Mouse (Mus musculus) MEL (cell line): ENCODE data around the gene Polr2l. TPM values are rescaled to one million over a fixed set of nuclear protein-coding genes. Genes with fewer than 3 reads are reported as not detected.

Experiments
- DNase-seq: peaks from one replicate; pipeline ENCODE4 v3.0.0; 2011; ENCODE audit warnings: low read depth, low spot score
- H3K27ac ChIP-seq: 2 replicates; pipeline ENCODE4 v1.5.1; 2012; ENCODE audit warnings: low read depth, mild to moderate bottlenecking, control low read depth, low read length, moderate library complexity; ENCODE audit not compliant: control insufficient read depth
- H3K27me3 ChIP-seq, 2 experiments: fragments of 150-350 bp in 1 of 2; sonication (generic) in 1 of 2; 2 replicates each; pipeline ENCODE4 v1.6.1; 2012; ENCODE audit warnings: low read length in 2 of 2, mild to moderate bottlenecking in 2 of 2, improper control_type of control experiment in 1 of 2, moderate library complexity in 1 of 2; ENCODE audit not compliant: insufficient read depth in 2 of 2, control insufficient read depth in 1 of 2
- H3K36me3 ChIP-seq, 2 experiments: 2 replicates each; pipeline ENCODE4 v1.6.1; 2012 to 2014; ENCODE audit warnings: low read length in 2 of 2, improper control_type of control experiment in 1 of 2, inconsistent platforms in 1 of 2, mild to moderate bottlenecking in 1 of 2; ENCODE audit not compliant: insufficient read depth in 2 of 2, control insufficient read depth in 1 of 2
- H3K4me1 ChIP-seq, 2 experiments: fragments of 150-350 bp in 1 of 2; sonication (generic) in 1 of 2; 2 replicates each; pipeline ENCODE4 v1.6.1; 2012; ENCODE audit warnings: low read length in 2 of 2, improper control_type of control experiment in 1 of 2, mild to moderate bottlenecking in 1 of 2; ENCODE audit not compliant: insufficient read depth in 2 of 2, control insufficient read depth in 1 of 2
- H3K4me3 ChIP-seq, 2 experiments: fragments of 150-350 bp in 1 of 2; sonication (generic) in 1 of 2; 2 replicates each; pipeline ENCODE4 v1.5.1; 2012; ENCODE audit warnings: low read depth in 2 of 2, low read length in 2 of 2, mild to moderate bottlenecking in 2 of 2, moderate library complexity in 2 of 2, control low read depth in 1 of 2, improper control_type of control experiment in 1 of 2; ENCODE audit not compliant: control insufficient read depth in 1 of 2, insufficient read depth in 1 of 2
- H3K79me2 ChIP-seq: 2 replicates; pipeline ENCODE4 v1.6.1; 2012; ENCODE audit warnings: mild to moderate bottlenecking, low read length, moderate library complexity; ENCODE audit not compliant: control insufficient read depth, poor library complexity, insufficient read depth
- H3K9ac ChIP-seq: 2 replicates; pipeline ENCODE4 v1.6.1; 2012; ENCODE audit warnings: low read depth, mild to moderate bottlenecking, control low read depth, low read length, moderate library complexity; ENCODE audit not compliant: control insufficient read depth, poor library complexity, severe bottlenecking
- H3K9me3 ChIP-seq: fragments of 150-350 bp; sonication (generic); replicated peaks from 2 replicates; pipeline ENCODE4 v1.6.1; 2012; ENCODE audit warnings: mild to moderate bottlenecking, low read length, improper control_type of control experiment, moderate library complexity; ENCODE audit not compliant: insufficient read depth
- CHD2 ChIP-seq: IDR thresholded peaks from 2 replicates; pipeline ENCODE4 v1.6.1; 2011; ENCODE audit warnings: low read length, improper control_type of control experiment
- CTCF ChIP-seq, 3 experiments: IDR thresholded peaks in 2 of 3; conservative IDR thresholded peaks in 1 of 3; 2 replicates each; pipeline ENCODE4 v1.5.1; 2011 to 2012; ENCODE audit warnings: low read length in 3 of 3, low read depth in 2 of 3, mild to moderate bottlenecking in 2 of 3, improper control_type of control experiment in 1 of 3, inconsistent platforms in 1 of 3, mixed read lengths in 1 of 3, moderate library complexity in 1 of 3; ENCODE audit not compliant: control insufficient read depth in 1 of 3, insufficient read depth in 1 of 3, poor library complexity in 1 of 3, severe bottlenecking in 1 of 3
- ETS1 ChIP-seq: IDR thresholded peaks from 2 replicates; pipeline ENCODE4 v1.6.1; 2012; ENCODE audit warnings: low read depth, mild to moderate bottlenecking, inconsistent platforms, low read length, improper control_type of control experiment, moderate library complexity
- MAX ChIP-seq: IDR thresholded peaks from 2 replicates; pipeline ENCODE4 v1.6.1; 2011; ENCODE audit warnings: low read length, improper control_type of control experiment
- MEF2A ChIP-seq: IDR thresholded peaks from 2 replicates; pipeline ENCODE4 v1.6.1; 2014; ENCODE audit warnings: low read depth, mild to moderate bottlenecking, inconsistent platforms, low read length, improper control_type of control experiment; ENCODE audit not compliant: poor library complexity, insufficient replicate concordance, severe bottlenecking; ENCODE audit errors: extremely low read depth
- MYB ChIP-seq: IDR thresholded peaks from 2 replicates; pipeline ENCODE4 v1.6.1; 2011; ENCODE audit warnings: mild to moderate bottlenecking, low read depth, low read length, improper control_type of control experiment
- MYC ChIP-seq: IDR thresholded peaks from 2 replicates; pipeline ENCODE4 v1.6.1; 2011; ENCODE audit warnings: low read depth, mild to moderate bottlenecking, low read length, improper control_type of control experiment, moderate library complexity
- RCOR1 ChIP-seq: IDR thresholded peaks from 2 replicates; pipeline ENCODE4 v1.6.1; 2012; ENCODE audit warnings: low read depth, mild to moderate bottlenecking, inconsistent platforms, low read length, improper control_type of control experiment
- TBP ChIP-seq: IDR thresholded peaks from 2 replicates; pipeline ENCODE4 v1.8.0; 2011; ENCODE audit warnings: low read depth, low read length, improper control_type of control experiment
- USF1 ChIP-seq: IDR thresholded peaks from 2 replicates; pipeline ENCODE4 v1.6.1; 2014; ENCODE audit warnings: low read depth, mild to moderate bottlenecking, inconsistent platforms, low read length, improper control_type of control experiment, moderate library complexity
- ZC3H11A ChIP-seq: IDR thresholded peaks from 2 replicates; pipeline ENCODE4 v1.6.1; 2012; ENCODE audit warnings: low read depth, mild to moderate bottlenecking, inconsistent platforms, low read length, improper control_type of control experiment
- ZKSCAN1 ChIP-seq: IDR thresholded peaks from 2 replicates; pipeline ENCODE4 v1.6.1; 2012; ENCODE audit warnings: low read depth, mild to moderate bottlenecking, inconsistent platforms, low read length, improper control_type of control experiment, moderate library complexity
- ZMIZ1 ChIP-seq: IDR thresholded peaks from 2 replicates; pipeline ENCODE4 v1.6.1; 2012; ENCODE audit warnings: low read depth, mild to moderate bottlenecking, inconsistent platforms, low read length, improper control_type of control experiment, moderate library complexity
- ZNF384 ChIP-seq: IDR thresholded peaks from 2 replicates; pipeline ENCODE4 v1.6.1; 2012; ENCODE audit warnings: low read depth, mild to moderate bottlenecking, inconsistent platforms, low read length, improper control_type of control experiment
- polyA plus RNA-seq, 2 experiments: library from polyadenylated mRNA; stranded (reverse) in 1 of 2; unstranded in 1 of 2; fragments of >175 nt in 1 of 2; fragments of >200 nt in 1 of 2; gene quantifications; 2 replicates each; pipeline versions ENCODE4 v1.2.1 to v1.2.4; 2012; ENCODE audit warnings: low replicate concordance in 2 of 2, low read depth in 1 of 2; ENCODE audit not compliant: insufficient read length in 2 of 2, insufficient read depth in 1 of 2, missing spikeins in 1 of 2
- total RNA-seq: library from RNA; depleted of rRNA; stranded (reverse); fragments of 300-350 nt; gene quantifications from 2 replicates; pipeline ENCODE4 v1.2.3, GENCODE M21; 2012

Polr2l gene
- total and polyA plus RNA-seq, 3 experiments, result 82.4 to 114 TPM; not detected in 1

DNA sequence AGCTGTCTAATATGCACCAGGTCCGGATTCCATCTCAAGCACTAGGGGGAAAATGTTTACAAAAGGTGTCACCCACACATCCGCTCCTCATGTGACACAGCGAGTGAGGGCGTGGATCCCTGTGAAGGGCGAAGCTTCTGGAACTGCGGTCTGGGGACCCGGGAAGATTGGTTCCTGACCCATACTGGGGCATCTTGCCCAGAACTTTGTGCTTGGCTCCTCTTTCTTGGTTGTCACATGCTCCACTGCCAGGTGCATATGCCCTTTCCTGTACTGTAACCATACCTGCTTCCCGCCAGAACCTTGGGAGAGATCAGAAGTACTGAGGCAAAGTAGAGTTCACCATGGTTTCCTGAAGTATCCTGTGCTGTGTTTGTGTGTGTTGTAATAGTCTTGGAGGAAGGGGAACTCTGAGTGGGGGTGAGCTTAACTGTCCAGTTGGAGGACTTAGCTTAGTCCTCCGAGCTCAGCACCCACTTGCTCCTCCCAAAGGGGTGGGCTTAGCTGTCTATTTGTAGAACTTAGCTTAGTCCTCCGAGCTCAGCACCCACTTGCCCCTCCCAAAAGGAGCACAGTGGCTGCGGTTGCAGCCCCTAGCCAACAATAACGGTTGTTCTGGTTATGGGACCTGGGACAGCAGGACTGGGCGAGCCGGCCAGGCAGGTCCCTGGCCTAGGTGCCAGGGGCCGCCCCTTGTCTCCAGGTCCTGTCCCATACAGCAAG lies 14.4 kb downstream of the Polr2l start, which contains the start of gene Cracr2b:
Gene Cracr2b, plus strand, starts transcription at position 704 of the 723 bp plus-strand sequence.
- TF ChIP-seq ETS1, result no peak
- TF ChIP-seq CTCF (IDR thresholded peaks at IDR 0.05 in 2 of 3, conservative IDR thresholded peaks at IDR 0.05 in 1 of 3; ENCODE audit: control insufficient read depth in 1 of 3, insufficient read depth in 1 of 3, low read depth in 2 of 3, low read length in 3 of 3, poor library complexity in 1 of 3, severe bottlenecking in 1 of 3), result no peak
- TF ChIP-seq ZNF384, result no peak
- no peak for TF ChIP-seq ZMIZ1
- TF ChIP-seq MYC, result no peak
- no peak for TF ChIP-seq USF1
- TF ChIP-seq CHD2, result no peak
- TF ChIP-seq MYB, result no peak
- TF ChIP-seq RCOR1, result no peak
- no peak for TF ChIP-seq MEF2A
- no peak within 1 kb of the TSS for H3K9ac ChIP-seq
- no peaks in the 10 kb centered on the region for H3K36me3 ChIP-seq
- H3K4me3 ChIP-seq, result no peak within 1 kb of the TSS
- peaks cover 0 to 8% of the 10 kb centered on the region in 2 experiments; a peak in 1 of 4 replicates for H3K4me1 ChIP-seq
- no peaks in the 10 kb centered on the region for H3K27me3 ChIP-seq
- H3K79me2 ChIP-seq, result no peaks in the 10 kb centered on the region; the same call in 1 of the 2 replicates
- no peak within 1 kb of the TSS for H3K27ac ChIP-seq
- no peak for DNase-seq
- no peaks in the 10 kb centered on the region for H3K9me3 ChIP-seq

DNA sequence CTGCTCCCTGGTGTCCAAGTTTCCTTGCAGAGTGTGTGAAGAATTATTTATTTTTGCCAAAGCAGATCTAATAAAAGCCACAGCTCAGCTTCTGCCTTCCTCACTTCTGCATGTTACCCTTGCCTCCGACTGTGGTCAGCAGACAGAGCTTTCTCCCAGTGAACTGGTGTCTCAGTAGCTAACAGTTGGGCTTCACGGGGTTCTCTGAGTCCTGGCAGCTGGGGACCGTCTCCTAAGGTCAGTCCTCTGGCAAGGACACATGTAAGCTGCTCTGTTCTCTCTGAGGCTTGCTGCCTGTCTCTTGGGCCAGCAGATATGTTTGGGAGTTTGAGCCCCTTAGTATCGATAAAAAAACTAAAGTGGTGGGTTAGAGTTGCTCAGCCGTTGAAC lies 14.9 kb downstream of the Polr2l start:
- TF ChIP-seq TBP (no peak), ETS1 (no peak), ZKSCAN1 (no peak), ZC3H11A (no peak), MAX (no peak), RCOR1 (no peak), MYC (no peak)
- TF ChIP-seq, all 39 proteins: peak for 0
- no peak overlapping the region for H3K4me3 ChIP-seq
- H3K27me3 ChIP-seq, result no peaks in the 10 kb centered on the region
- no peaks in the 10 kb centered on the region for H3K9me3 ChIP-seq
- no peak overlapping the region for H3K27ac ChIP-seq
- H3K36me3 ChIP-seq, result no peaks in the 10 kb centered on the region
- no peak for DNase-seq
- H3K9ac ChIP-seq, result no peak overlapping the region
- H3K79me2 ChIP-seq, result no peaks in the 10 kb centered on the region; the same call in 1 of the 2 replicates
- H3K4me1 ChIP-seq, result 0 out of 4 replicates have a peak, but pooled peaks cover 0 to 6% of the 10 kb centered on the region in 2 experiments
